Mouse (Mus musculus) heart, postnatal 36 days (tissue): ENCODE measurements around the gene Irx5. TPM values are rescaled to one million over a fixed set of nuclear protein-coding genes. Genes with fewer than 3 reads are reported as not detected.

ENCODE experiments used
- DNase-seq, 2 experiments: peaks; one replicate each; pipeline ENCODE4 v3.0.0; 2021 to 2022
- intact Hi-C: fragments of 180-260 bp; cut with DNase I; formaldehyde crosslinking; loops from one replicate; pipeline ENCODE4 v1.15.1; 2025
- total RNA-seq, 2 experiments: library from RNA; stranded (reverse); gene quantifications; 2 replicates each; pipeline ENCODE4 v1.2.3; 2021

Irx5 gene
- total RNA-seq, 2 experiments from 2014 or later: 10.2 to 12.9 TPM

- intact Hi-C loops: loop anchor here (5.0 to 10.0 kb wide), 4 partner anchors 392 to 1164 kb away; partner anchors contain the start of genes Aktip, Fto and Rpgrip1l
- DNase-seq: peak; percentile 44 to 64
Measured at GRCm38 (mm10) chr8:92359000-92359832, 1.8 kb downstream of the Irx5 start.

- no peak for DNase-seq
- intact Hi-C loops: loop anchor here (5.0 to 10.0 kb wide), 4 partner anchors 392 to 1165 kb away; partner anchors contain the start of genes Aktip, Fto and Rpgrip1l
Measured at GRCm38 (mm10) chr8:92359833-92360082, 2.3 kb downstream of the Irx5 start.

- DNase-seq: peak; percentile 23 to 56
- intact Hi-C loops: no loop called here
Measured at GRCm38 (mm10) chr8:92360083-92360861, 2.8 kb downstream of the Irx5 start.

- peak; percentile 31 to 55 for DNase-seq
- intact Hi-C loops: no loop called here
Measured at GRCm38 (mm10) chr8:92361546-92362351, 4.3 kb downstream of the Irx5 start.

DNA sequence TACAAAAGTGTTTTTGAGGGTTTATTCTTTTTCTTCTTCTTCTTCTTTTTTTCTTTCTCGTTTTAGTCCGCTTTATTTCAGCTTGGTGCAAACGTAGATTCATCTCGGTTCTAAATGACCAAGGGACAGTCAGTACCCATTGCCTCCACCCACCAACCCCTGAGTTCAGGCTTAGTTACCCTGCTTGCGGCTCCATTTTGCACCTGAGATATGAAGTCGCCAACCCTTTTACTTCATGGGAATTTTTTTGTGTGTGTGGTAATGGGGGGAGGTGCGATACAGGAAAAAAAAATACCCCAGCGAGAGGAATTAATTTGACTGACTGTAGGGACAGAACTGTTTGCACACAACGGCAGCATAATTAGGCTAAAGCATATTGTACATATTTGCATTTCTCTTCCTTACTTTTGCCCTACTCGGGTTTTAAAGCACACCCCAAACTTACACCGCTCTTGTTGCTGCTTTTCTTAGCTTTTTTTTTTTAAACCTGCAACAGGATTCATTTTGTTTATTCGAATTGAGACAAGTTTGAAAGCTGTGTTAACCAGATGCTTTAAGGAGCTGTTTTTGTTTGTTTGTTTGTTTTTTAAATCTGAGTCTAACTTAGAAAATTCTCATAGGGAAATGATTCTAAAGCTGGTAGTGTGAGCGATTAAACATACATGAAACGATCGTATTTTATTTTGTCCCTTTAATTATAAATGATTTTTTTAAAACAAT is 5.1 kb downstream of the Irx5 start:
- peak in 1 of 2 experiments; percentile 44 for DNase-seq
- intact Hi-C loops: no loop called here

GRCm38 (mm10) chr8:92363217-92364147 is 6.1 kb downstream of the Irx5 start:
- peak in 1 of 2 experiments; percentile 44 for DNase-seq
- intact Hi-C loops: no loop called here

GRCm38 (mm10) chr8:92364148-92364775 is 6.8 kb downstream of the Irx5 start:
- DNase-seq: peak; percentile 56 to 67

GRCm38 (mm10) chr8:92364776-92365240 is 7.4 kb downstream of the Irx5 start:
- intact Hi-C loops: loop anchor here (5.0 kb wide), 1 partner anchor 357 kb away; no protein-coding TSS in a partner anchor

More at GRCm38 (mm10) chr8:92364148-92364775, 6.8 kb downstream of the Irx5 start:
- intact Hi-C loops: no loop called here

GRCm38 (mm10) chr8:92365241-92365943 is 8.0 kb downstream of the Irx5 start:
- intact Hi-C loops: loop anchor here (5.0 kb wide), 1 partner anchor 357 kb away; no protein-coding TSS in a partner anchor
- peak in 1 of 2 experiments; percentile 42 for DNase-seq

More at GRCm38 (mm10) chr8:92364776-92365240, 7.4 kb downstream of the Irx5 start:
- peak in 1 of 2 experiments; percentile 35 for DNase-seq

DNA sequence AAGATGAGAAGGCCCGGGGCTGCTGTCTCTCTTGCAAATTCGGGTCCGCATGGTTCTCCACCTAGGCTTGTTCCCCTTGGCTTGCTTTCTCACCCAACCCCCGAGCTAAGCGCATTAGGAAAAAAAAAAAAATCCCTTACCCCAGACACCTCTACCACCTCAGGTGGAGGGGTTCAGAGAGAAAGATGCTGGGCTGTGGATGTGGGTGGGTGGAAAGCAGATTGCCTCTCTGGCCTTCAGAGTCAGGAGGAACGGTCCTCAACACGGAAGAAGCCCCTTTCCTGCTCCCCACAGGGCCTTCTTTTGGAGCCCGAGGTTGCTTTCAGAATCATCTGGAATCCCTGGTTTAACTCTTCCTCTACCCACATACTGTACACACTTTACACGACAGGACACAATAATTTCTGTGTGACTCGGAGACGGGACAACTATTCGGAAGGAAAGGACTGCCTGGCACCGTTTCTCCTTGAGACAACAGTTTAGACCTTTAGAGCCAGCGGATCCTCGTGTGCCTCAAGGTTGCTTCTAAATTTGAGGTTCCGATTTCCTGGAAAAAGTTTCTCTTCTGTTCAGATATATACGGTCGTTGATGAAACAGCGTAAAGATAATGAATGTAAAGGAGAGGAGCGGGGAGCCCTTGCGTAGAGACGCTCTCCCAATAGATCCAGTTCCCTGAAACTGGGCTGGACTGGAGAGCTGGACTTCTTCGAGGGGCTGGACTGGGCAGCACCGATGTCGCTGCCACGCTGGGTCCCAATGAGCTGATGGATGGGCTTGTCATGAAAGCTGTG is 8.7 kb downstream of the Irx5 start:
- no peak for DNase-seq
- intact Hi-C loops: loop anchor here (5.0 kb wide), 1 partner anchor 356 kb away; no protein-coding TSS in a partner anchor

GRCm38 (mm10) chr8:92366736-92367267 is 9.4 kb downstream of the Irx5 start:
- peak in 1 of 2 experiments; percentile 33 for DNase-seq
- intact Hi-C loops: loop anchor here (5.0 kb wide), 1 partner anchor 355 kb away; no protein-coding TSS in a partner anchor

GRCm38 (mm10) chr8:92379524-92379923 is 22.1 kb downstream of the Irx5 start:
- DNase-seq: no peak

GRCm38 (mm10) chr8:92380571-92380970 is 23.1 kb downstream of the Irx5 start:
- DNase-seq: peak in 1 of 2 experiments; percentile 31
- intact Hi-C loops: loop anchor here (5.0 kb wide), 1 partner anchor 1188 kb away; no protein-coding TSS in a partner anchor

More at GRCm38 (mm10) chr8:92379524-92379923, 22.1 kb downstream of the Irx5 start:
- intact Hi-C loops: no loop called here

DNA sequence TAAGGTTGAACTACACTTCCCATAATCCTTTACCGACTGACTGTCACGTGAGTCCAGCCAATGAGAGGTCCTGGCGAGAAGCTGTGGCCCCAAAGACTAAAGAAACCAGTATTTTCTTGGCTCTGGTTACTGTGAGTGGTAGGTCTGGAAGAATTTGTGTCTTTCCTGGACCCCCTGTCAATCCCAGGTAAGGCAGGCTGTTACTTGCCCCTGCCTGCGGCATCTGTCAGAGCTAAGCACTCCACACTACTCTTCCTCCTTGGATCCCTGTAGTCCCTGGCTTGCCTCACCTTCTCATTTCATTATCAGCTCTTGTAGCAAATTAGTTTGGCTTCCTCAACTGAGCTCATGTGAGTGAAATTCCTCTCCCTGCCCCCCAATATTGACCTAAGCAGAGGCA is 30.5 kb downstream of the Irx5 start:
- DNase-seq: no peak
- intact Hi-C loops: no loop called here

DNA sequence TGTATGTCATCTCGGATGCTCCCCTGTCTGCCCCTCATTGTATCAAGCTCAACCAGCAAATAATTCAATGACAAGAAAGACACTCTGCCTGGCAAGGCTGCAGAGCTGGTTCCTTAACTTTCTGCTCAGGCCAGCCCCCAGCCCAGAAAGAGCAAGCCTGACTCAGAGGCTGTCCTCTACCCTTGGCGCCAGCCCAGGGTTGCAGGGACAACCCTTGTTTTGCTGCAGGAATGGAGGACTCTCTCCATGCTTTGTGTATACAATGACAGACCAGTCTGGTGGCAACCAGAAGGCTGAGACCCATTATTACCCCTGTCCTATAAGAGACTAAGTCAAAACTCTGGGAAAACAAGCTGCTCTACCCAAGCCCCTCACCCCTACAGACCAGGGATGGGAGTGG is 46.8 kb downstream of the Irx5 start:
- intact Hi-C loops: no loop called here
- DNase-seq: no peak

- DNase-seq: no peak
Measured at GRCm38 (mm10) chr8:92408092-92408491, 50.7 kb downstream of the Irx5 start.

More at GRCm38 (mm10) chr8:92408092-92408491, 50.7 kb downstream of the Irx5 start:
- intact Hi-C loops: no loop called here
